Comparison of ENCODE assay signal across 7 mouse cellular contexts in genomic region chr2:25578796-25579736, GRCm38 (mm10). TPM values are rescaled to one million over a fixed set of nuclear protein-coding genes. Genes with fewer than 3 reads are reported as not detected.
DNase-seq lines count a peak whose midpoint lies in the region; ATAC-seq lines count a peak whose summit lies in the region.

No protein-coding gene starts in this region.

- peaks cover 40% of the 10 kb centered on the region for H3K4me1 ChIP-seq in lung, embryonic 16.5 days (replicated peaks; ENCODE audit: control insufficient read depth, insufficient read depth, low read length)
- H3K4me1 ChIP-seq in hindbrain, embryonic 10.5 days (replicated peaks), result peaks cover 84% of the 10 kb centered on the region
- peaks cover 52% of the 10 kb centered on the region for H3K4me1 ChIP-seq in midbrain, embryonic 16.5 days (ENCODE audit: control insufficient read depth, insufficient read depth, low read length)

- H3K4me2 ChIP-seq in lung, embryonic 16.5 days (ENCODE audit: low read depth, low read length), result peak overlapping the region; percentile 39
- H3K4me2 ChIP-seq in midbrain, embryonic 16.5 days (ENCODE audit: low read length), result peak overlapping the region; percentile 8; the same call in 1 of the 2 replicates

- WGBS in lung, embryonic 16.5 days, result 3% methylated on average over 77 of the region's 77 CpGs
- 4% methylated on average over 77 of the region's 77 CpGs for WGBS in hindbrain, embryonic 10.5 days
- WGBS in midbrain, embryonic 16.5 days, result 12% methylated on average over 75 of the region's 77 CpGs

- H3K36me3 ChIP-seq in lung, embryonic 16.5 days (ENCODE audit: control insufficient read depth, insufficient read depth, low read length), result peaks cover 2% of the 10 kb centered on the region; the same call in 1 of the 2 replicates
- H3K36me3 ChIP-seq in hindbrain, embryonic 10.5 days, result peaks cover 17% of the 10 kb centered on the region
- peaks cover 18% of the 10 kb centered on the region; the same call in 1 of the 2 replicates for H3K36me3 ChIP-seq in midbrain, embryonic 16.5 days (ENCODE audit: control insufficient read depth, insufficient read depth, low read length)

- no peak for ATAC-seq in lung, embryonic 16.5 days (ENCODE audit: low read depth)
- no peak for ATAC-seq in midbrain, embryonic 16.5 days

- peaks cover 57% of the 10 kb centered on the region for H3K27me3 ChIP-seq in lung, embryonic 16.5 days (ENCODE audit: control insufficient read depth, insufficient read depth, low read depth, low read length)
- peaks cover 62% of the 10 kb centered on the region for H3K27me3 ChIP-seq in hindbrain, embryonic 10.5 days (ENCODE audit: insufficient read depth, poor library complexity, severe bottlenecking)
- H3K27me3 ChIP-seq in midbrain, embryonic 16.5 days (ENCODE audit: control insufficient read depth, insufficient read depth, low read depth, low read length), result peaks cover 49% of the 10 kb centered on the region

- no peak overlapping the region for H3K9ac ChIP-seq in lung, embryonic 16.5 days (ENCODE audit: low read length)
- no peak overlapping the region for H3K9ac ChIP-seq in midbrain, embryonic 16.5 days (ENCODE audit: low read depth, low read length)

- DNase-seq in lung, postnatal 14 days, result no peak
- DNase-seq in cerebellum, postnatal 36 days, result peak; percentile 59 to 66
- DNase-seq in hindbrain, embryonic 10.5 days (ENCODE audit: low spot score), result peak; percentile 41
- DNase-seq in adrenal gland, postnatal 4 days (ENCODE audit: low spot score in 2 of 2), result no peak
- no peak for DNase-seq in right cerebral cortex, postnatal 25 days

- peak overlapping the region; percentile 13; the same call in 1 of the 2 replicates for H3K4me3 ChIP-seq in lung, embryonic 16.5 days (ENCODE audit: low read length)
- H3K4me3 ChIP-seq in hindbrain, embryonic 10.5 days, result peak overlapping the region; percentile 43
- H3K4me3 ChIP-seq in midbrain, embryonic 16.5 days (ENCODE audit: low read depth, low read length), result peak overlapping the region; percentile 3

- no peak overlapping the region for H3K27ac ChIP-seq in lung, embryonic 16.5 days (ENCODE audit: low read length)
- H3K27ac ChIP-seq in hindbrain, embryonic 10.5 days, result no peak overlapping the region
- H3K27ac ChIP-seq in midbrain, embryonic 16.5 days (ENCODE audit: low read length), result no peak overlapping the region

- H3K9me3 ChIP-seq in lung, embryonic 16.5 days (ENCODE audit: control insufficient read depth, low read length), result no peaks in the 10 kb centered on the region
- H3K9me3 ChIP-seq in hindbrain, embryonic 10.5 days, result no peaks in the 10 kb centered on the region
- H3K9me3 ChIP-seq in midbrain, embryonic 16.5 days (replicated peaks; ENCODE audit: control insufficient read depth, low read length, poor library complexity, severe bottlenecking), result no peaks in the 10 kb centered on the region

RNA-seq across cellular contexts. Expression of gene Ajm1, which starts 2.5 kb away (rescaled TPM):
- 0.21 TPM in 1 of 2 replicates, not detected in the other for polyA plus RNA-seq in lung, embryonic 16.5 days (2015; fragmentation: Nextera tagmentation; extraction: Ambion mirVana)
- polyA plus RNA-seq in hindbrain, embryonic 10.5 days (2016; fragmentation: Nextera tagmentation; extraction: Ambion mirVana), result 0.05 and 0.44 TPM in 2 replicates
- 11.4 and 14.9 TPM in 2 replicates for polyA plus RNA-seq in midbrain, embryonic 16.5 days (2015; fragmentation: Nextera tagmentation; extraction: Ambion mirVana)
- total RNA-seq in adrenal gland, postnatal 4 days (2021), result 1 to 10 TPM; 4.6 to 5.3 TPM

RNA-seq across cellular contexts. Expression of gene Phpt1, which starts 4.0 kb away (rescaled TPM):
- 164 and 167 TPM in 2 replicates for polyA plus RNA-seq in lung, embryonic 16.5 days (2015; fragmentation: Nextera tagmentation; extraction: Ambion mirVana)
- 163 and 189 TPM in 2 replicates for polyA plus RNA-seq in hindbrain, embryonic 10.5 days (2016; fragmentation: Nextera tagmentation; extraction: Ambion mirVana)
- 148 and 149 TPM in 2 replicates for polyA plus RNA-seq in midbrain, embryonic 16.5 days (2015; fragmentation: Nextera tagmentation; extraction: Ambion mirVana)
- total RNA-seq in adrenal gland, postnatal 4 days (2021), result 10 to 100 TPM; 74.7 to 80.0 TPM

RNA-seq across cellular contexts. Expression of gene Mamdc4, which starts 4.4 kb away (rescaled TPM):
- polyA plus RNA-seq in lung, embryonic 16.5 days (2015; fragmentation: Nextera tagmentation; extraction: Ambion mirVana), result 3.1 and 8.2 TPM in 2 replicates
- polyA plus RNA-seq in hindbrain, embryonic 10.5 days (2016; fragmentation: Nextera tagmentation; extraction: Ambion mirVana), result 1.4 and 3.8 TPM in 2 replicates
- 0.50 and 2.4 TPM in 2 replicates for polyA plus RNA-seq in midbrain, embryonic 16.5 days (2015; fragmentation: Nextera tagmentation; extraction: Ambion mirVana)
- total RNA-seq in adrenal gland, postnatal 4 days (2021), result 1 to 10 TPM; 4.1 to 7.1 TPM

RNA-seq across cellular contexts. Expression of gene Edf1, which starts 21.4 kb away (rescaled TPM):
- polyA plus RNA-seq in lung, embryonic 16.5 days (2015; fragmentation: Nextera tagmentation; extraction: Ambion mirVana), result 319 and 355 TPM in 2 replicates
- 376 and 388 TPM in 2 replicates for polyA plus RNA-seq in hindbrain, embryonic 10.5 days (2016; fragmentation: Nextera tagmentation; extraction: Ambion mirVana)
- 374 and 380 TPM in 2 replicates for polyA plus RNA-seq in midbrain, embryonic 16.5 days (2015; fragmentation: Nextera tagmentation; extraction: Ambion mirVana)
- total RNA-seq in adrenal gland, postnatal 4 days (2021), result 100 to 1,000 TPM; 171 to 191 TPM

RNA-seq across cellular contexts. Expression of gene Rabl6, which starts 29.3 kb away (rescaled TPM):
- polyA plus RNA-seq in lung, embryonic 16.5 days (2015; fragmentation: Nextera tagmentation; extraction: Ambion mirVana), result 60.7 and 61.8 TPM in 2 replicates
- polyA plus RNA-seq in hindbrain, embryonic 10.5 days (2016; fragmentation: Nextera tagmentation; extraction: Ambion mirVana), result 75.5 and 80.0 TPM in 2 replicates
- 64.7 and 68.3 TPM in 2 replicates for polyA plus RNA-seq in midbrain, embryonic 16.5 days (2015; fragmentation: Nextera tagmentation; extraction: Ambion mirVana)
- total RNA-seq in adrenal gland, postnatal 4 days (2021), result 100 to 1,000 TPM; 117 to 128 TPM

Comparison
In these comparisons a context has a peak if more than half of its experiments do, and no peak if none do; other contexts are left out.
1. DNase-seq: peak in cerebellum, postnatal 36 days (2 of 2) and hindbrain, embryonic 10.5 days (single experiment); none in lung, postnatal 14 days (single experiment), adrenal gland, postnatal 4 days (0 of 2) and right cerebral cortex, postnatal 25 days (single experiment).
2. Peak in every context shown above with its lines, with median percentiles within 50 percentile points of each other: H3K4me3 ChIP-seq.